Mouse (Mus musculus): ENCODE measurements at regions not wholly inside any gene's neighbourhood (a gene's known extent, or its start where the extent isn't known, plus 50 kb on each side); places are given as distances from the start of the nearest gene placed in this dataset.
A peak's percentile ranks its signal among the peaks of the same experiment; 100 is the strongest.
"Not testable (repeated sequence)": the region's sequence is repeated elsewhere in the genome, so short reads cannot be mapped to it uniquely, and the experiment has no call there.

GRCm38 (mm10) chr4:94376256-94376655, 180.1 kb upstream of the Gm10306 start:
- no peak for TF ChIP-seq POLR2A (IDR thresholded peaks at IDR 0.05; ENCODE audit: borderline replicate concordance, low read depth, low read length)
- H3K4me3 ChIP-seq (ENCODE audit: insufficient read depth, low read length): no peak overlapping the region
- no peaks in the 10 kb centered on the region for H3K4me1 ChIP-seq (ENCODE audit: control insufficient read depth, insufficient read depth, low read length)
- no peak overlapping the region for H3K27ac ChIP-seq (ENCODE audit: insufficient read depth, low read depth, low read length)

GRCm38 (mm10) chr4:94385703-94386102, 170.6 kb upstream of the Gm10306 start:
- Histone ChIP-seq H3K4me1 (ENCODE audit: control insufficient read depth, insufficient read depth, low read length) (0 out of 2 replicates have a peak, but pooled peaks cover 2% of the 10 kb centered on the region), H3K27ac (ENCODE audit: insufficient read depth, low read depth, low read length) (peak overlapping the region; percentile 60), H3K4me3 (ENCODE audit: insufficient read depth, low read length) (no peak overlapping the region)
- TF ChIP-seq CTCF (IDR thresholded peaks at IDR 0.05; ENCODE audit: low read depth, low read length): no peak
- no peak for TF ChIP-seq POLR2A (IDR thresholded peaks at IDR 0.05; ENCODE audit: borderline replicate concordance, low read depth, low read length)

- no peak for TF ChIP-seq CTCF (IDR thresholded peaks at IDR 0.05; ENCODE audit: low read depth, low read length)
- no peak for TF ChIP-seq POLR2A (IDR thresholded peaks at IDR 0.05; ENCODE audit: borderline replicate concordance, low read depth, low read length)
These were observed 168.0 kb upstream of the Gm10306 start for GRCm38 (mm10) chr4:94388317-94388716.

GRCm38 (mm10) chr4:94394462-94394861, 161.9 kb upstream of the Gm10306 start:
- Histone ChIP-seq H3K27ac (ENCODE audit: insufficient read depth, low read depth, low read length) (no peak overlapping the region), H3K4me3 (ENCODE audit: insufficient read depth, low read length) (no peak overlapping the region), H3K4me1 (ENCODE audit: control insufficient read depth, insufficient read depth, low read length) (no peaks in the 10 kb centered on the region)
- TF ChIP-seq CTCF (IDR thresholded peaks at IDR 0.05; ENCODE audit: low read depth, low read length) (no peak), POLR2A (IDR thresholded peaks at IDR 0.05; ENCODE audit: borderline replicate concordance, low read depth, low read length) (no peak)

More at GRCm38 (mm10) chr4:94388317-94388716, 168.0 kb upstream of the Gm10306 start:
- 0 out of 2 replicates have a peak, but pooled peaks cover 2% of the 10 kb centered on the region for H3K4me1 ChIP-seq (ENCODE audit: control insufficient read depth, insufficient read depth, low read length)
- H3K27ac ChIP-seq (ENCODE audit: insufficient read depth, low read depth, low read length): no peak overlapping the region
- H3K4me3 ChIP-seq (ENCODE audit: insufficient read depth, low read length): no peak overlapping the region

GRCm38 (mm10) chr4:94397284-94397683, 159.1 kb upstream of the Gm10306 start:
- TF ChIP-seq CTCF (IDR thresholded peaks at IDR 0.05; ENCODE audit: low read depth, low read length) (no peak), POLR2A (IDR thresholded peaks at IDR 0.05; ENCODE audit: borderline replicate concordance, low read depth, low read length) (no peak)
- Histone ChIP-seq H3K4me1 (ENCODE audit: control insufficient read depth, insufficient read depth, low read length) (no peaks in the 10 kb centered on the region), H3K27ac (ENCODE audit: insufficient read depth, low read depth, low read length) (no peak overlapping the region), H3K4me3 (ENCODE audit: insufficient read depth, low read length) (no peak overlapping the region)

GRCm38 (mm10) chr4:94406922-94407321, 149.4 kb upstream of the Gm10306 start:
- H3K27ac ChIP-seq (ENCODE audit: insufficient read depth, low read depth, low read length): no peak overlapping the region
- H3K4me3 ChIP-seq (ENCODE audit: insufficient read depth, low read length): no peak overlapping the region
- TF ChIP-seq CTCF (IDR thresholded peaks at IDR 0.05; ENCODE audit: low read depth, low read length) (no peak), POLR2A (IDR thresholded peaks at IDR 0.05; ENCODE audit: borderline replicate concordance, low read depth, low read length) (no peak)
- H3K4me1 ChIP-seq (ENCODE audit: control insufficient read depth, insufficient read depth, low read length): no peaks in the 10 kb centered on the region

GRCm38 (mm10) chr4:94407503-94407902, 148.8 kb upstream of the Gm10306 start:
- Histone ChIP-seq H3K4me3 (ENCODE audit: insufficient read depth, low read length) (no peak overlapping the region), H3K27ac (ENCODE audit: insufficient read depth, low read depth, low read length) (no peak overlapping the region), H3K4me1 (ENCODE audit: control insufficient read depth, insufficient read depth, low read length) (no peaks in the 10 kb centered on the region)
- TF ChIP-seq POLR2A (IDR thresholded peaks at IDR 0.05; ENCODE audit: borderline replicate concordance, low read depth, low read length): no peak
- no peak for TF ChIP-seq CTCF (IDR thresholded peaks at IDR 0.05; ENCODE audit: low read depth, low read length)

- H3K27ac ChIP-seq (ENCODE audit: insufficient read depth, low read depth, low read length): no peak overlapping the region
- H3K4me3 ChIP-seq (ENCODE audit: insufficient read depth, low read length): no peak overlapping the region
- no peaks in the 10 kb centered on the region for H3K4me1 ChIP-seq (ENCODE audit: control insufficient read depth, insufficient read depth, low read length)
- TF ChIP-seq CTCF (IDR thresholded peaks at IDR 0.05; ENCODE audit: low read depth, low read length) (no peak), POLR2A (IDR thresholded peaks at IDR 0.05; ENCODE audit: borderline replicate concordance, low read depth, low read length) (no peak)
These were observed 143.7 kb upstream of the Gm10306 start for GRCm38 (mm10) chr4:94412661-94413060.

- H3K4me1 ChIP-seq (ENCODE audit: control insufficient read depth, insufficient read depth, low read length); H3K27ac ChIP-seq (ENCODE audit: insufficient read depth, low read depth, low read length); H3K4me3 ChIP-seq (ENCODE audit: insufficient read depth, low read length): not testable (repeated sequence)
These were observed 130.8 kb upstream of the Gm10306 start for GRCm38 (mm10) chr4:94425525-94425924.

- Histone ChIP-seq H3K4me1 (ENCODE audit: control insufficient read depth, insufficient read depth, low read length) (no peaks in the 10 kb centered on the region), H3K27ac (ENCODE audit: insufficient read depth, low read depth, low read length) (no peak overlapping the region), H3K4me3 (ENCODE audit: insufficient read depth, low read length) (no peak overlapping the region)
- TF ChIP-seq POLR2A (IDR thresholded peaks at IDR 0.05; ENCODE audit: borderline replicate concordance, low read depth, low read length) (no peak), CTCF (IDR thresholded peaks at IDR 0.05; ENCODE audit: low read depth, low read length) (no peak)
These were observed 128.8 kb upstream of the Gm10306 start for GRCm38 (mm10) chr4:94427581-94427980.

- no peak overlapping the region for H3K4me3 ChIP-seq (ENCODE audit: insufficient read depth, low read length)
- no peaks in the 10 kb centered on the region for H3K4me1 ChIP-seq (ENCODE audit: control insufficient read depth, insufficient read depth, low read length)
- TF ChIP-seq CTCF (IDR thresholded peaks at IDR 0.05; ENCODE audit: low read depth, low read length): no peak
- no peak for TF ChIP-seq POLR2A (IDR thresholded peaks at IDR 0.05; ENCODE audit: borderline replicate concordance, low read depth, low read length)
- no peak overlapping the region for H3K27ac ChIP-seq (ENCODE audit: insufficient read depth, low read depth, low read length)
These were observed 124.3 kb upstream of the Gm10306 start for GRCm38 (mm10) chr4:94432005-94432404.
